Mouse (Mus musculus): ENCODE results near the gene Rnf157.
A peak's percentile ranks its signal among the peaks of the same experiment; 100 is the strongest.

Rnf157 gene

GRCm38 (mm10) chr11:116412904-116413630 lies at the start of gene Rnf157:
Gene Rnf157 (minus strand): TSS chr11:116413032.
- peak; percentile 81 for DNase-seq

- DNase-seq: no peak
These were observed 47.0 kb upstream of the Rnf157 start for GRCm38 (mm10) chr11:116459786-116460185.

GRCm38 (mm10) chr11:116456234-116456633 lies 43.4 kb upstream of the Rnf157 start:
- no peak for DNase-seq

- no peak for DNase-seq
These were observed 41.1 kb upstream of the Rnf157 start for GRCm38 (mm10) chr11:116453889-116454288.

- DNase-seq: no peak
These were observed 36.5 kb upstream of the Rnf157 start for GRCm38 (mm10) chr11:116449341-116449740.

GRCm38 (mm10) chr11:116447822-116448221 lies 35.0 kb upstream of the Rnf157 start:
- no peak for DNase-seq

- no peak for DNase-seq
These were observed 33.6 kb upstream of the Rnf157 start for GRCm38 (mm10) chr11:116446308-116446887.

GRCm38 (mm10) chr11:116445596-116446307 lies 32.9 kb upstream of the Rnf157 start:
- peak; percentile 96 for DNase-seq

- DNase-seq: no peak
These were observed 31.1 kb upstream of the Rnf157 start for GRCm38 (mm10) chr11:116443935-116444334.

- DNase-seq: no peak
These were observed 30.5 kb upstream of the Rnf157 start for GRCm38 (mm10) chr11:116443311-116443710.

GRCm38 (mm10) chr11:116442867-116443177 lies 30.0 kb upstream of the Rnf157 start:
- DNase-seq: no peak

GRCm38 (mm10) chr11:116442129-116442866 lies 29.5 kb upstream of the Rnf157 start:
- no peak for DNase-seq

- DNase-seq: peak; percentile 36
These were observed 27.7 kb upstream of the Rnf157 start for GRCm38 (mm10) chr11:116440408-116441068.

- DNase-seq: no peak
These were observed 26.7 kb upstream of the Rnf157 start for GRCm38 (mm10) chr11:116439269-116440240.

- no peak for DNase-seq
These were observed 24.7 kb upstream of the Rnf157 start for GRCm38 (mm10) chr11:116437541-116437940.

GRCm38 (mm10) chr11:116436725-116437331 lies 24.0 kb upstream of the Rnf157 start:
- DNase-seq: peak; percentile 40

- no peak for DNase-seq
These were observed 23.3 kb upstream of the Rnf157 start for GRCm38 (mm10) chr11:116435992-116436724.

GRCm38 (mm10) chr11:116434967-116435752 lies 22.3 kb upstream of the Rnf157 start:
- DNase-seq: peak; percentile 62

GRCm38 (mm10) chr11:116434287-116434966 lies 21.6 kb upstream of the Rnf157 start:
- peak; percentile 76 for DNase-seq

Data from kidney, adult 18-20 months (tissue).